Mouse (Mus musculus): Measurements from ENCODE around the gene Bhmt2. TPM values are rescaled to one million over a fixed set of nuclear protein-coding genes. Genes with fewer than 3 reads are reported as not detected.
A peak's percentile ranks its signal among the peaks of the same experiment; 100 is the strongest.

Gene Bhmt2
- polyA plus RNA-seq, 1 experiment from 2014 or later, result 0.08 TPM

- Histone ChIP-seq H3K4me2 (replicated peaks) (no peak overlapping the region), H3K27ac (no peak overlapping the region), H3K36me3 (no peaks in the 10 kb centered on the region), H3K9ac (no peak overlapping the region), H3K27me3 (no peaks in the 10 kb centered on the region), H3K4me3 (no peak overlapping the region), H3K4me1 (no peaks in the 10 kb centered on the region), H3K9me3 (no peaks in the 10 kb centered on the region)
- no peak for ATAC-seq (ENCODE audit: low FRiP score, low read depth)
- 95% methylated on average over 3 of the region's 3 CpGs for WGBS
Observed at GRCm38 (mm10) chr13:93689566-93689965, 15.5 kb upstream of the Bhmt2 start.

GRCm38 (mm10) chr13:93687321-93687720 is 13.2 kb upstream of the Bhmt2 start:
- Histone ChIP-seq H3K27me3 (no peaks in the 10 kb centered on the region), H3K9me3 (no peaks in the 10 kb centered on the region), H3K4me2 (replicated peaks) (no peak overlapping the region), H3K27ac (no peak overlapping the region), H3K4me3 (no peak overlapping the region), H3K4me1 (no peaks in the 10 kb centered on the region), H3K36me3 (no peaks in the 10 kb centered on the region), H3K9ac (no peak overlapping the region)
- 1% methylated on average over 4 of the region's 5 CpGs for WGBS
- ATAC-seq (ENCODE audit: low FRiP score, low read depth), result no peak

- no peak overlapping the region for H3K4me3 ChIP-seq
- 84% methylated on average over 4 of the region's 4 CpGs for WGBS
- ATAC-seq (ENCODE audit: low FRiP score, low read depth), result no peak
Observed at GRCm38 (mm10) chr13:93685226-93685625, 11.1 kb upstream of the Bhmt2 start.

GRCm38 (mm10) chr13:93683336-93683735 is 9.2 kb upstream of the Bhmt2 start:
- Histone ChIP-seq H3K36me3 (no peaks in the 10 kb centered on the region), H3K4me3 (no peak overlapping the region)

More at GRCm38 (mm10) chr13:93685226-93685625, 11.1 kb upstream of the Bhmt2 start:
- Histone ChIP-seq H3K27ac (no peak overlapping the region), H3K27me3 (no peaks in the 10 kb centered on the region), H3K36me3 (no peaks in the 10 kb centered on the region), H3K9ac (no peak overlapping the region), H3K9me3 (no peaks in the 10 kb centered on the region), H3K4me2 (replicated peaks) (no peak overlapping the region), H3K4me1 (no peaks in the 10 kb centered on the region)

GRCm38 (mm10) chr13:93676864-93677263 is 2.8 kb upstream of the Bhmt2 start:
- ATAC-seq (ENCODE audit: low FRiP score, low read depth), result no peak
- Histone ChIP-seq H3K4me2 (replicated peaks) (no peak overlapping the region), H3K4me1 (peaks cover 7% of the 10 kb centered on the region; the same call in 1 of the 2 replicates), H3K4me3 (no peak overlapping the region), H3K27me3 (peaks cover 21% of the 10 kb centered on the region), H3K36me3 (no peaks in the 10 kb centered on the region), H3K9ac (no peak overlapping the region), H3K9me3 (no peaks in the 10 kb centered on the region; the same call in 1 of the 2 replicates), H3K27ac (no peak overlapping the region)
- WGBS, result 77% methylated on average over 9 of the region's 9 CpGs

More at GRCm38 (mm10) chr13:93683336-93683735, 9.2 kb upstream of the Bhmt2 start:
- no peaks in the 10 kb centered on the region for H3K4me1 ChIP-seq
- H3K9ac ChIP-seq, result no peak overlapping the region
- no peak overlapping the region for H3K27ac ChIP-seq
- no peaks in the 10 kb centered on the region for H3K27me3 ChIP-seq
- no peaks in the 10 kb centered on the region; the same call in 1 of the 2 replicates for H3K9me3 ChIP-seq
- peak; percentile 61; the same call in 1 of the 2 replicates for ATAC-seq (ENCODE audit: low FRiP score, low read depth)
- H3K4me2 ChIP-seq (replicated peaks), result no peak overlapping the region

GRCm38 (mm10) chr13:93673296-93673695 is 806 bp downstream of the Bhmt2 start:
- H3K27me3 ChIP-seq, result peaks cover 21% of the 10 kb centered on the region
- H3K27ac ChIP-seq, result no peak overlapping the region
- no peak overlapping the region for H3K9ac ChIP-seq
- 54% methylated on average over 2 of the region's 2 CpGs for WGBS
- ATAC-seq (ENCODE audit: low FRiP score, low read depth), result no peak
- H3K4me3 ChIP-seq, result no peak overlapping the region
- no peak overlapping the region for H3K4me2 ChIP-seq (replicated peaks)
- peaks cover 7% of the 10 kb centered on the region; the same call in 1 of the 2 replicates for H3K4me1 ChIP-seq
- no peaks in the 10 kb centered on the region; the same call in 1 of the 2 replicates for H3K9me3 ChIP-seq
- no peaks in the 10 kb centered on the region for H3K36me3 ChIP-seq

- no peak for ATAC-seq (ENCODE audit: low FRiP score, low read depth)
- Histone ChIP-seq H3K4me3 (no peak overlapping the region), H3K27ac (no peak overlapping the region), H3K9ac (no peak overlapping the region), H3K4me2 (replicated peaks) (no peak overlapping the region), H3K36me3 (no peaks in the 10 kb centered on the region), H3K9me3 (no peaks in the 10 kb centered on the region), H3K4me1 (peaks cover 7% of the 10 kb centered on the region; the same call in 1 of the 2 replicates), H3K27me3 (peaks cover 21% of the 10 kb centered on the region)
- WGBS, result 85% methylated on average over 4 of the region's 4 CpGs
Observed at GRCm38 (mm10) chr13:93672371-93672770, 1.7 kb downstream of the Bhmt2 start.

GRCm38 (mm10) chr13:93667586-93667985 is 6.5 kb downstream of the Bhmt2 start:
- ATAC-seq (ENCODE audit: low FRiP score, low read depth), result no peak
- no peaks in the 10 kb centered on the region for H3K27me3 ChIP-seq
- no peaks in the 10 kb centered on the region for H3K4me1 ChIP-seq
- H3K9me3 ChIP-seq, result no peaks in the 10 kb centered on the region
- H3K4me3 ChIP-seq, result no peak overlapping the region
- no peak overlapping the region for H3K9ac ChIP-seq
- 94% methylated on average over 4 of the region's 4 CpGs for WGBS
- no peak overlapping the region for H3K27ac ChIP-seq
- H3K4me2 ChIP-seq (replicated peaks), result no peak overlapping the region
- H3K36me3 ChIP-seq, result no peaks in the 10 kb centered on the region

GRCm38 (mm10) chr13:93657941-93658340 is 16.2 kb downstream of the Bhmt2 start:
- Histone ChIP-seq H3K4me1 (peaks cover 4% of the 10 kb centered on the region; the same call in 1 of the 2 replicates), H3K27me3 (no peaks in the 10 kb centered on the region), H3K9ac (no peak overlapping the region), H3K4me3 (no peak overlapping the region), H3K27ac (no peak overlapping the region), H3K4me2 (replicated peaks) (no peak overlapping the region), H3K9me3 (no peaks in the 10 kb centered on the region), H3K36me3 (no peaks in the 10 kb centered on the region)
- no peak for ATAC-seq (ENCODE audit: low FRiP score, low read depth)
- 73% methylated on average over 5 of the region's 5 CpGs for WGBS

- no peak for ATAC-seq (ENCODE audit: low FRiP score, low read depth)
- no peak overlapping the region for H3K4me2 ChIP-seq (replicated peaks)
- WGBS, result 91% methylated on average over 6 of the region's 6 CpGs
- H3K4me3 ChIP-seq, result no peak overlapping the region
- no peaks in the 10 kb centered on the region for H3K27me3 ChIP-seq
- H3K9me3 ChIP-seq, result no peaks in the 10 kb centered on the region
- no peaks in the 10 kb centered on the region for H3K36me3 ChIP-seq
- no peak overlapping the region for H3K9ac ChIP-seq
- no peak overlapping the region for H3K27ac ChIP-seq
- no peaks in the 10 kb centered on the region for H3K4me1 ChIP-seq
Observed at GRCm38 (mm10) chr13:93653382-93653781, 20.7 kb downstream of the Bhmt2 start.

GRCm38 (mm10) chr13:93648387-93649130 is 25.5 kb downstream of the Bhmt2 start:
- no peak overlapping the region for H3K27ac ChIP-seq
- no peak overlapping the region for H3K4me2 ChIP-seq (replicated peaks)
- no peaks in the 10 kb centered on the region for H3K27me3 ChIP-seq
- H3K9ac ChIP-seq, result no peak overlapping the region
- H3K36me3 ChIP-seq, result no peaks in the 10 kb centered on the region
- no peaks in the 10 kb centered on the region for H3K4me1 ChIP-seq
- H3K9me3 ChIP-seq, result no peaks in the 10 kb centered on the region
- ATAC-seq (ENCODE audit: low FRiP score, low read depth), result no peak
- no peak overlapping the region for H3K4me3 ChIP-seq
- 81% methylated on average over 7 of the region's 7 CpGs for WGBS

- no peak overlapping the region for H3K4me3 ChIP-seq
- H3K27me3 ChIP-seq, result no peaks in the 10 kb centered on the region
- ATAC-seq (ENCODE audit: low FRiP score, low read depth), result no peak
- H3K9ac ChIP-seq, result no peak overlapping the region
- H3K4me2 ChIP-seq (replicated peaks), result no peak overlapping the region
- no peaks in the 10 kb centered on the region for H3K4me1 ChIP-seq
- no peaks in the 10 kb centered on the region for H3K36me3 ChIP-seq
- no peaks in the 10 kb centered on the region for H3K9me3 ChIP-seq
- no peak overlapping the region for H3K27ac ChIP-seq
- WGBS, result 58% methylated on average over 4 of the region's 4 CpGs
Observed at GRCm38 (mm10) chr13:93639636-93640035, 34.5 kb downstream of the Bhmt2 start.
